Mouse (Mus musculus) common myeloid progenitor, adult 5-6 weeks (primary cell): ENCODE data around the gene Fgr. TPM values are rescaled to one million over a fixed set of nuclear protein-coding genes. Genes with fewer than 3 reads are reported as not detected.
"Not testable (repeated sequence)": the region's sequence is repeated elsewhere in the genome, so short reads cannot be mapped to it uniquely, and the experiment has no call there.

Experiments used
- ATAC-seq: replicated peaks from 2 replicates; pipeline ENCODE4 v1.8.0; 2016; ENCODE audit warnings: low read depth, mild to moderate bottlenecking, moderate TSS enrichment, inconsistent platforms; ENCODE audit not compliant: poor library complexity, severe bottlenecking
- total RNA-seq: library from RNA; stranded (forward); fragments of 200-1000, 187-1606 nt; gene quantifications from 2 replicates; pipeline ENCODE4 v1.2.3, GENCODE M21; 2017

Fgr gene
- total RNA-seq, 1 experiment from 2014 or later: 0.96 TPM

DNA sequence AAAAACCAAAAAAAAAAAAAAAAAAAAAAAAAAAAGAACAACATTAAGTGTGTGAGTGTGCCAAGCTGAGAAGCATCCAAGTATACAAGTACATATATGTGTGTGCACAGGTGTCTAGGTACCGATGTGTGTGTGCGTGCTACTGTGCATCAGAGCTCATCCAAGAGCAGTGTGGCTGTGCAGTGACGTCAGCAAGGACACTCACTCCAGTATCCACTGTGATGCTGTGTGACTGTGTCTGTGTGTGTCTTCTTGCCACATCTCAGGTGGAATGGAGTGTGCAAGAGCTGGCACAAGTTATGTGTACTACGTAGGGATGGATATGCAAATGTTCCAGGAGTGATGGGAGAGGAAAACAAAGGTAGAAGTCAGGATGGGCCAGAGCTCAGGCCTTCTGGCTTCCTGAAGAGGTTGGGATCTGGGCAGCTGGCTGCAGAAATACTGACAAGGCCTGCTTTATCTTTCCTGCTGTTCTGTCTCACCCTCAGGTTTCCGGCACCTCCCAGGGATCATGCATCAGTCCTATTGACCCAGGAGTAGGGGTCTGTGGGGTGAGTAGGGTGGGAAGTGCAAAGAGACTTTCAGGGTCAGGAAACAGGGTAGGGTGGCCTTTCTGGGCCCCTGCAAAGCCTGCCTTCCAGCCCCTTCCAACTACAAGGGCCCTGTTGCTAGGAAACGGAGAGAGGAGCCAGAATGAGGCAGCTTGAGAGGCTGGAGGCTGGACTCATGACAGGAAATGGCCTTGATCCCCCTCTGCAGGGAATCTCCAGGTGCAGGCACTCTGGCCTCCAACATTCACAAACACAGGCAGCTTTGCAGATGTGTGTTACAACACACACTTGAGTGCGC is 10.0 kb downstream of the Fgr start:
- ATAC-seq: no peak

DNA sequence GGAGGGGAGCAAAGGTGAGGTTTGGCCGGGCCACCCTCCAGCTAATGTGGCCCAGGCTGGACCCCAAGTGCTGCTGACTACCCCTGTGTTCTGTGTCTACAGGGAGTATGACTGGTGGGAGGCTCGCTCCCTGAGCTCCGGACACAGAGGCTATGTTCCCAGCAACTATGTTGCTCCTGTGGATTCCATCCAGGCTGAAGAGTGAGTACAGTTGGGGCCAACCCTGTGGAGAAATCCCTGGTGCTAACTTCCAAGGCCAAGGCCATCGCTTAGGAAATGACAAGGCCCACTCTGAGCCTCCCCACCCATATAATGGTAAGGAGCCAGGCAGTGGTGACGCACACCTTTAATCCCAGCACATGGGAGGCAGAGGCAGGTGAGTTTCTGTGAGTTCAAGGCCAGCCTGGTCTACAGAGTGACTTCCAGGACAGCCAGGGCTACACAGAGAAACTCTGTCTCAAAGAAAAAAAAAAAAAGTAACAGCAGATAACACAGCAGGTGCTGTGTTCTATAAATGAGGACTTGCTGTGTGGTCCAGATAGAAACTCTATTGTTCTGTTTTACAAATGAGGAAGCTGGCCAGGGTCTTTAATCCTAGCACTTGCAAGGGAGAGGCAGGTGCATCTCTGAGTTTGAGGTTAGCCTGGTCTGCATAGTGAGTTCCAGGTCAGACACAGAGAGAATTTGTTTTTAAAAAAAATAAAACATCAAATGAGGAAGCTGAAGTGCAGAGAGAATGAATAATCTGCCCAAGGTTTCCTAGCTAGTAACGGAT is 14.9 kb downstream of the Fgr start:
- ATAC-seq: peak; percentile 64; the same call in 1 of the 2 replicates

DNA sequence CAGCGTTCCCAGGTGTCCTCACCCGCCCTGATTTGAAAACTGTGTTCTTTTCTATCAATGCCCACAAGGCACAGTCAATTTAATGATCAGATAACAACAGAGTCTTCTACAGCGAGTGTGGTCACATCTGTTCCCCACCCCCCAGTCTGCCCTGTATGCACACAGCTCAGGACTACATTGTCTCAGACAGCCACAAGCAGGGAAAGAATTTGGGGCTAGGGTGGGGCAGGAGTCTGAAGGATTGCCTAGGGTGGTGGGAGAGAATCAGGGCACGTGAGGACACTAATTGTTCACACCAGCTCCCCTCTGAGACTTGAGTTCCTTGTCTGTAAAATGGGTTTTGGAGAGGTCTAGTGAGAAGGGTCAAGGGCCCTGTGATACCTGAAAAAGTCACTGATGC is 19.7 kb downstream of the Fgr start:
- no peak for ATAC-seq

DNA sequence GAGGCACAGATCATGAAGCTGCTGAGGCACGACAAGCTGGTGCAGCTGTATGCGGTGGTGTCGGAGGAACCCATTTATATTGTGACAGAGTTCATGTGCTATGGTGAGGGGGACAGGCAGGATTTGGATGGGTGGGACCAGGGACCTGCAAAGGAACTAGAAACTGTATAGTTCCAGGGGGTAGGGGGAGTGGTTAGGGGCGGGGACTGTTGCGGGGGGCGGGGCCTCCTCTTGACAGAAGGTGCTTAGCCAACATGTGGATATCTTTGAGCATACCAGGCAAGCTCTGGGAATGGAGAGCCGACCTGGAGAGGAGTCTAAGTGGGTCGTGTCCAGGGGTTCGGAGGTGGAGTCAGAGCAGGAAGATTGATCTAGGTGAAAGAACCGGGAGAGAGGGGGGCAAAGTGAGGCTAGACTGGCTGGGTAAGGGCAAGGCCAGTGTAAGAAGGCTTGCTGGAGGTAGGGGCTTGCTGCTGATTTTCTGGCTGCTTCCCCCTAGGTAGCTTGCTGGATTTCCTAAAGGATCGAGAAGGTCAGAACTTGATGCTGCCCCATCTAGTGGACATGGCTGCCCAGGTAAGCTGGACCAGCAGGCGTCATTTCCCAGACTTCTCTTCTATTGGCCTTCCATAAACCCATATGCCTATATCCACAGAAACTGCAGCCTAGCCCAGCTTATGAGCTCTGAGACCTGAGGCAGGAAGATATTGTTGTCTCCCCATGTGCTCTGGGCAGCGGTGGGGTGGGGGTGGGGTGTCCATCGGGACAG is 23.8 kb downstream of the Fgr start:
- no peak for ATAC-seq

DNA sequence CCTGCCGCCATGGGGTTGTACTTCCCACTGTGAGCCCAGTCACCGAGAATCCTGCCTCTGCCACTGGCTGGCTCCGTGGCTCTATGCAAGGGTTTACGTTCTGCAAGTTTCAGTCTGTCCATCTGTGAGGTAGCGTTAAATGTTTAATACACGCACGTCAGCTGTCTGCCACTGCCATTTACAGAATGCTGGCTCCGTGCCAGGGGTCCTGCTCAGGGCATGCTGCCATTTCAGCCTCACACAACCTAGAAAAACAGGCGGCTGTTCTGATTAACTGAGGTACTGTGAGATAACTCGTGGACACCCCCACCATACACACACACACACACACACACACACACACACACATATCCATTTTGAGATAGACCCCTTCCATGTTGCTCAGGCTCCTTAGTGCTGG is 29.0 kb downstream of the Fgr start:
- ATAC-seq: no peak

DNA sequence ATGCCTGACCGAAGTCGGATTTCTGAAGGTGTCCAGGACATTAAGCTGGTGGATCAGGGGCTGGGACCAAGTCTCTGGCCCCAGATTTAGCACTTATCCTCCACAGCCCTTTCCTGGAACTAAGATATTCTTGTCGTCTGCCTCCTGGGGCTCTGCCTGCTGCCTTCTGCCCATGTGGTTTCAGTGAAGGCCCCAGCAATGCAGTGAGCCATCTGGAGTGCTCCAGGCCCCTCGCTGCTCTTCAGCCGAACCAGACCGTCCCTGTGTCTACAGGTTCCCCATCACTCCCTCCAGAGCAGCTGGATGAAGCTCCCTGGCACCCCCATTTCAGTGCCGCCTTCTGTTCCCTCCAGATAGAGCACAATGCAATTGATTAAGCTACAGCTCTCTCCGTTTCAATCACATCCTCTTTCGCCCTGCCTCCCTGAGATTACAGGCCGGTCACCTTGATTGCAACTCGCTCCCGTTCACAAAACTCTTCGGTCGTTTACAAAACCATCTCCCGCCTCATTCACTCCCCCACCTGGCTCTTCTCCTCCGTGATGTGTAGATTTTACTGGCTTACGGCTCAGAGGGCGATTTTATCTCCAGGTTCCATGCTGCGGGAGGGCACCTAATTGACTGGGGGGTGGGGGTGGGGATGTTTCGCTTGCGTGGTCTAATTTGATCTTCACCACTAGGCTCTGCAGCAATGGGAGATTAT is 29.6 kb downstream of the Fgr start:
- no peak for ATAC-seq

DNA sequence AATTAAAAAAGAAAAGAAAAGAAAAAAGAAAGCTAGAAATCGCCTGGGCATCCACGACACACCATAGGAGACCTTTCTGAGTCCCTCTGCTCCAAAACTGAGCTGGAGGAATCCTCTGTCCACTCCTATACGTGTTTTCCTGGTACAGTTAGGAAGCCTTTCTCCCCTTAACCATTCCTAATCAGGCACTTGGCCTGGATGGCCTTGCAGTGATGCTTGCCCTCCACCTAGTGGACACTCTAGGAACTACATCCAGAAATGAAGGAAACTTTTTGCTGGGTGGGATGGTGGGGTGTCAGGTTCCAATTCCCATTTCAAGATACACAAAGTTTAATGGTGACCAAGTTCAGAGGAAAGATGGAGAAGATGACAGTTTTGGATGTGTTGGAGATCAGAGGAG is 31.3 kb downstream of the Fgr start:
- ATAC-seq: peak; percentile 72

DNA sequence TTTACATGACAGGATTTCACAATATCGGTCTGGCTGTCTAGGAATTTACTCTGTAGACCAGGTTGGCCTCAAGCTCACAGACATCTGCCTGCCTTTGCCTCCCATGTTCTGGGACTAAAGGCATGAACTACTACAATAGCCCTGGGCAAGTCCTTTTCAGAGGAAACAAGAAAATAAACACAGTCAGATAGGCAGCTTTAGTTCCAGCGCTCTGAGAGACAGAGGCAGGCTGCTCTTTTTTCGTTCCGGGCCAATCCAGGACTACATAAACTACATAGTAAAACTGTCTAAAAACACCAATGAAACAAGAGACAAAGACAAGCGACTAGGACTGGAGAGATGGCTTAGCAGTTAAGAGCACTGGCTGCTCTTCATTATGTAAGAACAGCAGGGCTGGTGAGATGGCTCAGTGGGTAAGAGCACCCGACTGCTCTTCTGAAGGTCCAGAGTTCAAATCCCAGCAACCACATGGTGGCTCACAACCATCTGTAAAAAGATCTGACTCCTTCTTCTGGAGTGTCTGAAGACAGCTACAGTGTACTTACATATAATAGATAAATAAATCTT is 32.1 kb downstream of the Fgr start:
- not testable (repeated sequence) for ATAC-seq

DNA sequence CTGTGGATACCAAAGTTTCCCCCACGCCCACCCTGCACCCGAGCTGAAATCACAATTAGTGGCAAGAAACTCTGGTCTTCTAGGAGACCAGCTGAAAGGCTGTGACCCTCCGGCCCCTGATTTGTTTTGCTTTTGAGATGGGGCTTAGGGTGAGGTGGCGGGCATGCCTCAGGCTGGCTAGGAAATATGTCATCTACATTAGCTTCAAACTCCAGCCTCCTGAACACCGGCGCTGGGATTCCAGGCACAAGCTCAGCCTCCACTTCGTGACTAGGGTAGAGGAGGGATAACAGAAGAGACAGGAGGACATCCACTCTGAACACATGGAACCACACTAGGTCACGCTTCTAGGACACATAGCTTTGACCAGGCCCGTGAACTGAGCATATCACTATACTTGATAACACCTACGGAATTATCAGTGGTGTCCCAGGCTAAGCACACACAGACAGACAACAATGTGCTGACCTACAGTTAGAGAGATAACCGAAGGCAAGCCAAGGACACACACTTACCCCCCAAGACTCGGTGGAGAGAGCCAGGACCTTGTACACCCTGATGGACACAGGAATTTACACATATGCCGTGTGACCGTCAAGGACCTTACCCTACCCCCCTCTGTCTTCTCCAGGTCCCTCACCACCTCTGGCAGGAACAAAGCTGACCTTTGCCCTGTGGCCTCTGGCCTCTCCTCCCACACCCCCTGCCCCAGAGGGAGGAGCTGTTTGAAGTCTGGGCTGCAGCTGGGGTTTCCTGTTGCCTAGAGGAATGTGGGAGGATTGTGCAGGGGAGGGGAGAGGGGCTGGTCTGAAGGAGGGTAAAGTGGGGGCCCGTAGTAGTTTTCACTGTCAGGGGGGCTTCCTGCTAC is 33.9 kb downstream of the Fgr start:
- ATAC-seq: no peak

DNA sequence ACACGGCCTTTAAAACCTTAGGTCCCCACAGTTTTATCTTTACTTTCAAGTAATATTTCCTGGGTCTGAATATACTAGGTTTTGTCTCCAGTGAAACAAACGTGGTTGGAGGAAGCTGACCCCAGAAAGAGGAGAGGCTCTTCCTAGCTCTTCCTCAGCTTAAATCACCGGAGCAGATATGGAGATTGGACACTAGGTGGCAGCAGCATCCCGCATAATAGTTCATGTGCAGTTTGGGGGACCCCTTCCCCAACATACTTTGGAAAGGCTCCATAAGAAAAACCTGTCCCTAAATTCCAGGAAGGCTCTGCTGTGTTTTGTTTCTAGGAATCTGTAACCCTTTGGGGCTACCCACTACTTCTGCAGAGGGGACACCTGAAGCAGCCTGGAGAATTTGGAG is 35.2 kb downstream of the Fgr start:
- 0 out of 2 replicates have a peak, but pooled peaks have one; percentile 18 for ATAC-seq

DNA sequence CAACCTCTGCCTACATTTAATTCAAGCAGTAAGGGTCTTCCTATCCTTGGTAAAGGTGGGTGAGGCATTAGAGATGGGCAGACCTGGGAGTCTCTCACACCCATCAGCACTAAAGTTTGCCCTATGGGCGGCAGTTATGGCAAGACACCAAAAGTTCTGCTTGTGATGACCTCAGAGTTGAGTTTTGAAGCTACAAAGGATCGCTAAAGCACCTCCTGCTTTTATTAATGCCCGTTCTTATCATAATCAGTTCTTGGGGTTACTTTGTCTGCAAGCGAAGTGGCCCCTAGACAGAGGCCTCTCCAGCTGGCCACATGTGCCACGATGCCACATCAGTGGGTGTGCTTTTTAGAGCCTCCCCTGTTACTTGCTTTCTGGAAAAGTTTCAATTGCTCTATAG is 35.8 kb downstream of the Fgr start:
- no peak for ATAC-seq

DNA sequence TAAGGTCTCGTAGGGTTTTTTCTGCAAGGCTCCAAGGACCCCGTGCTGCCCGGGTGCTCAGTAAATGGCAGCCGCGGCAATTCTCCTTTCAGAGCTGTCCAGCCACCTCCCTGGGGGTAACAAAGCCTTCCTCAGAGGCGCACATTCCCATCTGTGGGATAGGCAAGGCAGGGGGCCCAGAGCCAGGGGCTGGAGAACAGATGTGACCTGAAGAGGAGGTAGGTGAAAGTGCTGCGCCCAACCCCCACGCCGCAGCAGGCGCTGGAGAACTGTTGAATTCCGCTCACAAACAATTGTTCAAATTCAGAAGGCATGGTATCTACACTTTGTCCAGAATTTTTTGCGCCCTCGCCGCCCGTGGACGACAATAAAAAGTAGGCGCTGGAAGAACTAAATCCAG is 36.7 kb downstream of the Fgr start:
- ATAC-seq: no peak

DNA sequence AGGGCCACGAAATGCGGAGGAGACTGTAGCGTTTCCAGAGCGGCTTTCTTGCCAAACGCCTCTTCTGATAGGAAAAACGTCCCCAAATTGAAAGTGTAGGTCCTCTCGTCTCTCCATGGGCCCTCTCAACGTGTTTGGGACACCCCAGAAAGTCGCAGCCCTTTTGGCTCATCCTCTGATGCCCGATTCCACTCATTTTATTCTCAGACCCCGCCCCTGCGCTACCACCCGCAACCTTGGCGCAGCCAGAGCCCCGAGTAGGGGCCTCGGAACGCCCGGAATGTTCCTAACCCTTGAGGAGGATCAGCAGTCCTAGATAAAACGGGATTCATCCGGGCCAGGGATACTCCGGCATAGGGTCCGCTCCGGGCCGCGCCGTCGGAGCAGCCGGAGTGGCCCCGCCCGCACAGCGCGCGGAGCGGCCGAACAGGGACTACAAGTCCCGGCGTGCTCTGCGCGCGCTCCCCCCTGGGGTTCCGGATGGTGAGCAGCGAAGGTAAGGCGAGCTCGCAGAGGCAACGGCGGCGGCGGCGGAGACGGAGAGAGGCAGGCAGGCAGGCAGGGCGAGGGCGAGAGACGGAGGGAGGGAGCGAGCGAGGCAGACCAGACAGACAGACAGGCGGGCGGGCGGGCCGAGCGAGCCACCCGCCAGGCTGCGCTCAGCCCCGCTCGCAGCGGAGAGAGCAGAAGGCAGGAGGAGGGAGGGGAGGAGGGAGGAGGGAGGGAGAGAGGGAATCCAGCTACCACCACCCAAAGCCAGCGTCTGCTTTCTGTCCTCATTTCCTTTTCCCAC is 37.3 kb downstream of the Fgr start, which contains the start of gene Ahdc1:
Gene Ahdc1 (plus strand): TSS at position 233 of the 793 bp plus-strand sequence.
- ATAC-seq: peak; percentile 62

DNA sequence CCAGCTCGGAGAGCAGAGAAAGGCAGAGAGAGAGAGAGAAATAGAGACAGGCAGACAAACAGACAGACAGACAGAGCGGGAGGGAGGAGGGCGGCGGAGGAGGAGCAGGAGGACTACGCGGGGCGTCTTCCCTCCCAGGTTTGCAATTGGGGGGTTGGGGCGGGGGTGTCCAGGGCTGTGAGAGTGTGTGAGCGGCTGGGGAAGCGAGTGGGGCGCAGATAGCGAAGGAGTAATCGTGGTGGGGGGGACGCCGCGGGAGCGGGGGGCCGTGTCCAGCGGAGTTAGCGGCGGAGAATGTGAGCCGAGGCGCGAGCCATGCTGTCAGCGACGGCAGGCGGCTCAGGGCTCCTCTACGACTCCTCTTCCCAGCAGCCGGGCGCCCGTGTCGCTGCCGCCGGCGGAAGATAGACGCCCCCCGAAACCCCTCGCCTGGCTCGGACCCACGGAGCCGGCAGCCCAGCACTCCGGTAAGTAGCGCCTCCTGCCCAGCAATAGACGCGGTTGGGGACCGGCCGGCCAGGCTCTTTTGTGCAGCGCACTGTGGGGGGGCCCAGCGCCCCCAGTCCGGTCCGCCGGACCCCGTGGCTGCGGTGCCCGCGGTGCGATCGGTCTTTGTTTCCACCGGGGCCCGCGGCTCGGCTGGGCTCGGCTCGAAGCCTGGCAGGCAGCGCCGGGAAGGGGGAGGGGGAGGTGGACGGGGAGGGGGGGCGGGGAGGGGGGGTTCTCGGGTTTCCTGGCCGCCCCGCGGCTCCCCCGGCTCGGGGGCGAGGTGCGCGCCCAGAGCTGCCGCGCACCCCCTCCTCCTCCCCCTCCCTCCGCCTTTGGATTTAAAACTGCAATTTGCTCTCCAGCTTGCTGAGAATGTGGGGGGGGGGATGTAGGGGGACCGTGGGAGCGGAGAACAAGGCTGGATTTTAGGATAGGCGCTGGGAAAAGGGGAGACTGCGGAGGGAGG is 38.2 kb downstream of the Fgr start:
- ATAC-seq: no peak

DNA sequence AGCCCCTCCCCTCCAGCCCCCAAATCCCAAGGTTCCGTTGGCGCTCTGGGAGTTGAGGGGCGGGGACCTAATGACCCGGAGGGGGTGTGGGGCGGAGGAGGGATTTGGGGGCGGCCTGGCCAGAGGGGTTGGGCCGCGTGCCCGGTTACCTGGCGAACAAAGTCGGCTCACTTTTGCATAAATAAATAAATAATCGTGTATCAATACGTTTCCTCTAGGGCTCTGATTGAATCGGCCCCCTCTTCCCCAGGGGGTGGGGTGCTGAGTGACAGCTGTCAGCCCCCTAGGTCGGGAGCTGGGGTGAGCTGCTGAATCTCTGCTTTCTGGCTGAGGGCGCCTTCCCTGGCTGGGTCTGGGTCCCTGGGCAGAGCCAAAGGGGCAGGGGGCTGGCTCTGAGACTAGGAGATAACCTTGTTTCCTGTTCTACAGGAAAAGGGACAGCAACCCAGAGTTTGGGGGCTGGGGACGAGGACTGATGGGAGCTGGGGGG is 38.9 kb downstream of the Fgr start:
- ATAC-seq: no peak

DNA sequence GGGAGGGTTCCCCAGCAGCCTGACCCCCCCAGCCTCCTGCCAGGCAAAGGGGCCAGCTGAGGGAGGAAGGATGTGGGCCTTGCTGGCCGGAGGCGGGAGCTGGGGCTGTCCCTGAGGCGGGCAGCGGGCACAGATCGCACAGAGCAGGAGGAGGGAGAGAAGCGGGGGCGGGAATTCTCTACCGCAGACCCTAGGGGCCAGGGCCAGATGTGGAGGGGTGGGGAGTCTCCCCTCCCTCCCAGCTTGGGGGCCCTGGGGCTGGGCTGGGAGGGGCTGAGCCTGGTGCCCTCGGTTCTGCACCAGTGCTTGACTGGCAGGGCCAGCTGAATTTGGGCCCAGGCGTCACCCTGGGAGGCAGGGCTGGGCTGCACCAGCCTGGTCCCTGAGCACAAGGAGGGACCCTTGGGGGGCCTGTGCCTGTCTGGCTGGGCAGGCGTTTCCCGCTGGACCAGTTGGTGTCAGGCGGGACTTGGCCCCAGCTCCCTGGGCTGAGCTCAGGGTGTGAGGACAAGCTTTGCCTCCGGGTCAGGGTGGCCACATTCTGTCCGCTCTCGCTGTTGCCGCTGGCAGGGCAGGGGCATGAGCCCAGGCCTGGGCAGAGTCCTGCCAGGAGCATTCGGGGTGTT is 39.5 kb downstream of the Fgr start:
- ATAC-seq: peak; percentile 33
